Mouse (Mus musculus): ENCODE measurements at regions not wholly inside any gene's neighbourhood (a gene's known extent, or its start where the extent isn't known, plus 50 kb on each side); places are given as distances from the start of the nearest gene placed in this dataset.

- WGBS (ENCODE audit: insufficient replicate concordance): 55% methylated on average over 3 of the region's 3 CpGs
- Histone ChIP-seq H3K4me3 (replicated peaks) (no peak overlapping the region), H3K9me3 (replicated peaks) (no peaks in the 10 kb centered on the region)
Measured at GRCm38 (mm10) chr10:100685748-100686147, 95.5 kb downstream of the 1700017N19Rik start.

GRCm38 (mm10) chr10:100695944-100696343 is 105.7 kb downstream of the 1700017N19Rik start:
- Histone ChIP-seq H3K27ac (no peak overlapping the region), H3K27me3 (no peaks in the 10 kb centered on the region), H3K4me2 (no peak overlapping the region), H3K4me1 (replicated peaks) (no peaks in the 10 kb centered on the region), H3K4me3 (replicated peaks) (no peak overlapping the region), H3K9ac (no peak overlapping the region), H3K36me3 (no peaks in the 10 kb centered on the region), H3K9me3 (replicated peaks) (no peaks in the 10 kb centered on the region)
- 44% methylated on average over 2 of the region's 2 CpGs for WGBS (ENCODE audit: insufficient replicate concordance)
- DNase-seq: no peak
- no peak for ATAC-seq (ENCODE audit: low read depth)

More at GRCm38 (mm10) chr10:100685748-100686147, 95.5 kb downstream of the 1700017N19Rik start:
- Histone ChIP-seq H3K4me1 (replicated peaks) (no peaks in the 10 kb centered on the region), H3K36me3 (no peaks in the 10 kb centered on the region), H3K4me2 (no peak overlapping the region), H3K9ac (no peak overlapping the region), H3K27me3 (no peaks in the 10 kb centered on the region), H3K27ac (no peak overlapping the region)
- ATAC-seq (ENCODE audit: low read depth) (no peak), DNase-seq (no peak)

- Histone ChIP-seq H3K4me3 (replicated peaks) (no peak overlapping the region), H3K27me3 (no peaks in the 10 kb centered on the region), H3K9ac (no peak overlapping the region), H3K4me1 (replicated peaks) (no peaks in the 10 kb centered on the region), H3K27ac (no peak overlapping the region), H3K4me2 (no peak overlapping the region), H3K9me3 (replicated peaks) (no peaks in the 10 kb centered on the region), H3K36me3 (no peaks in the 10 kb centered on the region)
- no peak for DNase-seq
- 69% methylated on average over 4 of the region's 4 CpGs for WGBS (ENCODE audit: insufficient replicate concordance)
- ATAC-seq (ENCODE audit: low read depth): no peak
Measured at GRCm38 (mm10) chr10:100699206-100699605, 108.9 kb downstream of the 1700017N19Rik start.

DNA sequence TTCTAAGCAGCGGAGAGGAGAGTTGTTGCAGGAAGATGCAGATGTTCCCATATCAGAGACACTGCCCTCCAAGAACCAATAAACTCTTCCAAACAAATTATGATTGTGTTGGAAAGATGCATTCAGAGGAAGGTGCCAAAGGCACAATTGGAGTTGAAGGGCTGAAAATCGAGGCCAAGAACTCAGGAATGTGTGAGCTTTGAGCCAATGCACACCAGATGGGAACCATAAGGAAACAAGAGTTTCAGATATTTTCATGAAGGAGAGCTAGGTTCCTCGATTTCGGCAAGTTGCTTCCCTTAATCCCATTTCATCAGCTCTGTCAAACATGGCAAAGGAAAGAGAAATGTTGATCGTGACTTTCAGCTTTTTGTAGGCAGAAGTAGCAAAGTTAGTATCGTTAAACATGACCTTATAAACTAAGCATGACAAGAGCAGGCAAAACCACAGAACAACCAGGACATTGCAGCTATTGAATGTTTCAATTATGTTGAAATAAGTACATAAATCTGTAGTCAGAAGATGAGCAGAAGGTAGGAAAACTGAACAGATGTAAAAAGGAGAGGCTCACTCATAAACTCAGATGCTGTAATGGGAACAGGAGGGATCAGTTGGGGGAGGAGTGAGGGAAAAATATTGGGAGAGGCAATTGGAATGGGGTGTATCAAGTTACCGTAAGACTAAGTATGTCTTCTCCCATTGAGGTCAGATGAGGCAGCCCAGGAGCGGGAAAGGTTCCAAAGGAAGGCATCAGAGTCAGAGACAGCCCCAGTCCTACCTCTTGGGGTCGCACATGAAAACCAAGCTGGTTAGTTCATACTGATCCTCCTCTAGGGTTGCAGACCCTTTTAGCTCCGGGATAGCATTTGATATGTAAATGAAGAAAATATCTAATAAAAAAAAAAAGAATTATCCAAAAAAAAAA is 110.3 kb downstream of the 1700017N19Rik start:
- Histone ChIP-seq H3K9me3 (replicated peaks) (no peaks in the 10 kb centered on the region), H3K4me2 (no peak overlapping the region), H3K27ac (no peak overlapping the region), H3K36me3 (no peaks in the 10 kb centered on the region), H3K4me3 (replicated peaks) (no peak overlapping the region), H3K9ac (no peak overlapping the region), H3K27me3 (no peaks in the 10 kb centered on the region), H3K4me1 (replicated peaks) (no peaks in the 10 kb centered on the region)
- WGBS (ENCODE audit: insufficient replicate concordance): 60% methylated on average over 10 of the region's 10 CpGs
- ATAC-seq (ENCODE audit: low read depth) (no peak), DNase-seq (no peak)

DNA sequence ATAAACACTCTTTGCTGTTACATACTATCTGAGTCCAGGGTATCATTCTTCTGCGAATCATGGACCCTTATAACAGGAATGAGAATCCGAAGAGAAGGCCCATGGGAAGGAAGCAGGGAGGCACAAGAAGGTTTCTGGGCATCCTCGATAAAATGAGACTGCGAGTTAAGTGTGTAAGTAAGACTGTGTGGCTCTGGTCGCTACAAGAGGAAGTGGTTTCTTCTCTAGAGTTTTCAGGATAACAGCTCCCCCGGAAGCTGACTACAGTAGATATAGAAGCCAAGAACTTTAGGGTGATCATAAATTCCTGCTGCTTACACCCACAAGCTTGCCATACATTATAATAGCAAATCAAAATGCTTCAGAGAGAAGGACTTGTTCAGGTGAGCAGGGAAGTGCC is 111.7 kb downstream of the 1700017N19Rik start:
- no peak for DNase-seq
- H3K9me3 ChIP-seq (replicated peaks): no peaks in the 10 kb centered on the region
- no peak for ATAC-seq (ENCODE audit: low read depth)
- H3K27ac ChIP-seq: no peak overlapping the region
- H3K4me2 ChIP-seq: no peak overlapping the region
- no peaks in the 10 kb centered on the region for H3K4me1 ChIP-seq (replicated peaks)
- no peak overlapping the region for H3K9ac ChIP-seq
- no peaks in the 10 kb centered on the region for H3K36me3 ChIP-seq
- no peaks in the 10 kb centered on the region for H3K27me3 ChIP-seq
- no peak overlapping the region for H3K4me3 ChIP-seq (replicated peaks)
- 21% methylated on average over 6 of the region's 6 CpGs for WGBS (ENCODE audit: insufficient replicate concordance)

DNA sequence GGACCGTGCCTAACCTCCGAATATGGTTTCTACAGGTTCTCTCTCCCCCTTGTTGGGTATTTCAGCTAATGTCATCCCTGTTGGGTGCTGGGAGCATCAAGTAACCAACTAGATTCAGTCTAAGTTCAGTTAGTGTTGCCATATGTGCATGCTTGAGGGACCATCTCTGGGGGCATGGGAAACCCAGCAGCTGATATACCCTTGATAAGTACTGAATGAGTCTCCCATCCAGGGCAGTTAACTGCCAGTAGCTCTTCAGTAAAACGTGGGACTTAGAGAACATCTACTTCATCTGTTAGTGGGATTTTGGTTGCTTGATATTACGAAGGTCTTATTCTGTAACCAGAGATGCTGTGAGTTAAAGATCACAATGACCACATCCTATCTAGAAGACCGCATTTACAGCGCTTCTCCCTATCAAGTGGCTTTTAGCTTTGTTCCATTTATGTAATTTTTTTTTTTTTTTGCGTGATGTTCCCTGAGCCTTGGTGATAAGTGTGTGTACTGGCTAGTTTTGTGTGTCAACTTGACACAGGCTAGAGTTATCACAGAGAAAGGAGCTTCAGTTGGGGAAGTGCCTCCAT is 125.9 kb downstream of the 1700017N19Rik start:
- Histone ChIP-seq H3K4me3 (replicated peaks) (no peak overlapping the region), H3K9me3 (replicated peaks) (no peaks in the 10 kb centered on the region), H3K9ac (no peak overlapping the region), H3K36me3 (no peaks in the 10 kb centered on the region), H3K4me2 (no peak overlapping the region), H3K27me3 (no peaks in the 10 kb centered on the region), H3K4me1 (replicated peaks) (no peaks in the 10 kb centered on the region), H3K27ac (no peak overlapping the region)
- ATAC-seq (ENCODE audit: low read depth): no peak
- 53% methylated on average over 7 of the region's 7 CpGs for WGBS (ENCODE audit: insufficient replicate concordance)
- DNase-seq: no peak

GRCm38 (mm10) chr10:100718574-100718973 is 128.3 kb downstream of the 1700017N19Rik start:
- H3K27me3 ChIP-seq: no peaks in the 10 kb centered on the region
- H3K27ac ChIP-seq: no peak overlapping the region
- WGBS (ENCODE audit: insufficient replicate concordance): 50% methylated on average over 3 of the region's 3 CpGs
- H3K4me2 ChIP-seq: no peak overlapping the region
- ATAC-seq (ENCODE audit: low read depth) (no peak), DNase-seq (no peak)
- no peak overlapping the region for H3K9ac ChIP-seq
- no peak overlapping the region for H3K4me3 ChIP-seq (replicated peaks)
- H3K36me3 ChIP-seq: no peaks in the 10 kb centered on the region
- no peaks in the 10 kb centered on the region for H3K9me3 ChIP-seq (replicated peaks)
- no peaks in the 10 kb centered on the region for H3K4me1 ChIP-seq (replicated peaks)

- WGBS (ENCODE audit: insufficient replicate concordance): 30% methylated on average over 8 of the region's 8 CpGs
- no peaks in the 10 kb centered on the region for H3K4me1 ChIP-seq (replicated peaks)
- H3K9ac ChIP-seq: no peak overlapping the region
- H3K27me3 ChIP-seq: no peaks in the 10 kb centered on the region
- no peak for DNase-seq
- no peak overlapping the region for H3K27ac ChIP-seq
- H3K36me3 ChIP-seq: no peaks in the 10 kb centered on the region
- H3K9me3 ChIP-seq (replicated peaks): no peaks in the 10 kb centered on the region
- no peak for ATAC-seq (ENCODE audit: low read depth)
- no peak overlapping the region for H3K4me3 ChIP-seq (replicated peaks)
- no peak overlapping the region for H3K4me2 ChIP-seq
Measured at GRCm38 (mm10) chr10:100741269-100741668, 151.0 kb downstream of the 1700017N19Rik start.

DNA sequence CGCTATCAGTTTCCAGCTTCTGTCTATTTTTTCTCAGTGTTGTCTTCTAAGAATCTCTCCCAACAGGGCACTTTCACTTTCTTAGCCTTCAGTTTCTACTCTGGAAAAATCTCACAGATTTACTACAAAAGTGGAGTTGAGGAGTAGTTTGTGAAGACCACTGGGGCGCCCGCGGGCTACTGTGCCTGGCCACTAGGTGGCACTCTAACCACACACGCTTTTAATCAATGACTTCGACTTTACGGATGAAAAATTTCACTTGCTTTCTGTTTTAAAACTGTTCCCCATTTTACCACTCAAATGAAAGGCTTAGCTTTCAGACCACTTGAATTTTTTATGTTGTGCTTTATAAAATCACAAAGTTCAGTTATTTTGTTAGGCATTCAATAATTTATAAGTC is 151.8 kb downstream of the 1700017N19Rik start:
- 9% methylated on average over 7 of the region's 7 CpGs for WGBS (ENCODE audit: insufficient replicate concordance)
- DNase-seq: peak; percentile 5

GRCm38 (mm10) chr10:100746151-100746550 is 155.9 kb downstream of the 1700017N19Rik start:
- ATAC-seq (ENCODE audit: low read depth): no peak
- H3K4me1 ChIP-seq (replicated peaks): no peaks in the 10 kb centered on the region

More for the DNA sequence above, 151.8 kb downstream of the 1700017N19Rik start:
- H3K27ac ChIP-seq: no peak overlapping the region
- H3K4me1 ChIP-seq (replicated peaks): no peaks in the 10 kb centered on the region
- no peaks in the 10 kb centered on the region for H3K36me3 ChIP-seq
- ATAC-seq (ENCODE audit: low read depth): no peak
- H3K4me2 ChIP-seq: no peak overlapping the region
- H3K27me3 ChIP-seq: no peaks in the 10 kb centered on the region
- H3K4me3 ChIP-seq (replicated peaks): no peak overlapping the region
- no peaks in the 10 kb centered on the region for H3K9me3 ChIP-seq (replicated peaks)
- H3K9ac ChIP-seq: no peak overlapping the region

GRCm38 (mm10) chr10:100754957-100755356 is 164.7 kb downstream of the 1700017N19Rik start:
- Histone ChIP-seq H3K4me3 (replicated peaks) (no peak overlapping the region), H3K4me2 (no peak overlapping the region), H3K27me3 (no peaks in the 10 kb centered on the region), H3K27ac (no peak overlapping the region), H3K9ac (no peak overlapping the region), H3K36me3 (no peaks in the 10 kb centered on the region), H3K4me1 (replicated peaks) (no peaks in the 10 kb centered on the region), H3K9me3 (replicated peaks) (no peaks in the 10 kb centered on the region)
- DNase-seq: no peak
- no peak for ATAC-seq (ENCODE audit: low read depth)
- 83% methylated on average over 5 of the region's 5 CpGs for WGBS (ENCODE audit: insufficient replicate concordance)

More at GRCm38 (mm10) chr10:100746151-100746550, 155.9 kb downstream of the 1700017N19Rik start:
- Histone ChIP-seq H3K36me3 (no peaks in the 10 kb centered on the region), H3K27ac (no peak overlapping the region), H3K27me3 (no peaks in the 10 kb centered on the region), H3K9me3 (replicated peaks) (no peaks in the 10 kb centered on the region), H3K4me3 (replicated peaks) (no peak overlapping the region), H3K9ac (no peak overlapping the region), H3K4me2 (no peak overlapping the region)
- DNase-seq: no peak
- WGBS (ENCODE audit: insufficient replicate concordance): 67% methylated on average over 7 of the region's 7 CpGs

DNA sequence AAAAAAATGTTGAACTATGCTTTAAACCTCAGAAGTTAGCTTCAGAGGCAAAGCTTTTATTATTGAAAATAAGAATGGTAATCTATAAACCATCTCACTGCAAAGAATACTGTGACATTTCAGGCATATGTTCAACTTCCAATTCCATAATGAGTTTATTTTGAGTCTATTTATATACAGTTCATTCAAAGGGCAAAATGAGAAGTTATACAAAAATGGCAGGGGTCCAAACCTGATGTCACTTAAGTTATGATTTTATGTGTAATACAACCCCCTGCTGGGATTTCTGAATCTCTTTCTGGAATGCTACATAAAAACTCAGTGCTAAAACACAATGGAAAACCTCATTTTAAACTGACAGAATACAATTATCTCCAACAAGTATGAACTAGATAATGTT is 184.0 kb downstream of the 1700017N19Rik start:
- DNase-seq: no peak
- Histone ChIP-seq H3K4me1 (replicated peaks) (no peaks in the 10 kb centered on the region), H3K27ac (no peak overlapping the region), H3K4me2 (no peak overlapping the region), H3K36me3 (no peaks in the 10 kb centered on the region), H3K4me3 (replicated peaks) (no peak overlapping the region), H3K27me3 (no peaks in the 10 kb centered on the region), H3K9me3 (replicated peaks) (no peaks in the 10 kb centered on the region), H3K9ac (no peak overlapping the region)
- no peak for ATAC-seq (ENCODE audit: low read depth)
